Mouse (Mus musculus) embryo, embryonic 9.5 days (tissue): ENCODE measurements at regions not wholly inside any gene's neighbourhood (a gene's known extent, or its start where the extent isn't known, plus 50 kb on each side); places are given as distances from the start of the nearest gene placed in this dataset.

Source experiments
- DNase-seq: peaks from one replicate; pipeline ENCODE4 v3.0.0-alpha.2; 2017; ENCODE audit errors: extremely low spot score

DNA sequence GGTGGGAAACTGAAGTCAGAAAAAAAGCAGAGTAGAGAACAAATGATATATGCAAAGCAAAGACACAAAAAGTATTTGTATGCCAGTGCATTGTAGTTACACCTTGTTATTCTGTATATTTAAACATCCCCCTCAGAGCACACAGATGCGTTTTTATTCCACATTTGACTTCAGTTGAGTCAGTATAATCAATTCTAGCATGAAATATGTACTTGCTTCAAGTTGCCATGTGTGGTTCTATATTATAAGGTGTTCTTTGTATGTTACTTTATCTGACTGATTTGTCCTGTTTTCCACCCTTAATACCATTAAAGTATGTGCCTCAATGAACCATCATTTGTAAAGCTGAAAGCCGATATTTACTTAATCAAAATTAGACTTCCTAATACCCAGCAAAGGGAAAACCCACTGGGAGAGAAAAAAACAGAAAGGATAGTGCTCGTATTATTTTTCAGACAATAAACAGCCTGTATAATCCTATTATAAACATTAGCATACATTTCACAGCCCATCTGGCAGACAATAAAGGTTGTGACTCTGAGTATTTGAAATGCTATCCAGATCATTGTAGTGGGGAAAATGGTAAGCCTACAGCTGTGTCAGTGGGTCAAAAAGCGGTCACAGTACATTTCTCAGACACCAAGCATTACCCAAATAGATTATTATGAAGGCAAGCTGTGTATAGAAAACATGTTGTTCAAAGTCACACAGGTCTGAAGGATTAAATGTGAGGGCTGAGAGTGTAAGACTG is 189.1 kb upstream of the Bmp2 start:
- DNase-seq = no peak

- DNase-seq = no peak
Observed at GRCm38 (mm10) chr2:133371490-133372215, 180.3 kb upstream of the Bmp2 start.

GRCm38 (mm10) chr2:133373543-133373942 is 178.4 kb upstream of the Bmp2 start:
- DNase-seq = no peak

DNA sequence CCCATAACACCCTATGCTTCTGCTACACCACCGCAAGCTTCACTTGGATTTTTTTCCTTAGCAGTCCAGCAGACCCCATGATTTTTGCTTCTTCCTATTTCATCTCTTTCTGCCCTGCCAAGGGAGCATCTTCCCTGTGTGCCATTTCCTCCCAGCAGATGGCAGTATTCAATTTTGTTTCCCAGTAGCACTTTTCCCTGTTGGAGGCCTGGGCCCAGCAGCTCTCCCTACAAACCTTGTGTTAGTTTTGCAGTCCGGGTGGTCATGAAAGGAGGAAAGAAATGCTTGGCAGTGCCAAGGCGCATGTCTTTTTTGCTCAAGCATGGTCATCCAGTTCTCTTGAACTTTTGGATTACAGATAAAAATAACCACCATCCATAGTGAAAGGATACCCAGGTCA is 170.9 kb upstream of the Bmp2 start:
- peak; percentile 46 for DNase-seq

DNA sequence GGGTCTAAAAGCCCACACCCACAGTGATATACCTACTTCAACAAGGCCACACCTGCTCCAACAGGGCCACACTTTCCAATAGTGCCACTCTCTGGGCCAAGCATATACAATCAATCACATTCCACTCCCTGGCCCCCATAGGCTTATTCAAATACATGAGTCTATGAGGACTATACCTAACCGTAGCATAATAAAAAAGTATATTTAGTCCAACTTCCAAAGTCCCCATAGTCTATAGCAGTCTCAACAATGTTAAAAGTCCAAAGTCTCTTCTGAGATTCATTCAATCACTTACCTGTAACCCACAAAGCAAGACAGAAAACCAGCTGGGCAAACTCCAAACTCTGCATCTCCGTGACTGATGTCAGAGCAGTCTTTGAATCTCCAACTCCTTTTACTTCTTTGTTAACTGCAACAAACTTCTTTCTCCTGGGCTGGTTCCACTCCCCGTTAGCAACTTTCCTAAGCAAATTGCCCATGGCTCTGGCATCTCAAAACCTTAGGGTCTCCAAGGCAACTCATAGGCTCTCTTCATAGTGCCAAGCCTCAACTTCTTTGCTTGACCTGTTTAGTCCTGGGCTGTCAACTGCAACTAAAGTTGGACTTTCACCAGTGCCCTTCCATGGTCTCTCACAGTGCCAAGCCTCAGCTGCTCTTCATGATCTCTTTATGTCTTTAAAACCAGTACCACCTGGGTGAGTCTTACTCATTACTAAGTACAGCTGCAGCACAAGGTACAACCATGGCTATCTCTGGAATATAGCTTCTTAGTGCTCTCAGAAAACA is 168.6 kb upstream of the Bmp2 start:
- DNase-seq = no peak

DNA sequence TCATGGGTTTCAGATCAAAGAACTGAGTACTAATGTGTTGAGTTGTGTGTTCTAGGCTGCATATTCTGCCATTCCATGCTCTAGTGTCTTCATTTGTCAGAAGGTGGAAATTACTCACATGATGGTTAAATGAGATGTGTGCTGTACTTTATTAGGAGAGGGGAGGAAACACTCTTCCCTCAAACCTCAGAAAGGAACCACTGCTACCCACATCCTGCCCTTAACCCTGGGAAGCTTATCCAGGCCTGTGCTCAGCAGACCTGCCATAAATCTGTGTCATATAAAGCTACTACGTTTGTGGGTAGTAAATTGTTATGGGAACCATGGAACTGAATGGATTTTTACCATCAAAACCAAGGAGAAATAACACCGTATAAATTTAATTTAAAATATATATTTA is 166.7 kb upstream of the Bmp2 start:
- no peak for DNase-seq

DNA sequence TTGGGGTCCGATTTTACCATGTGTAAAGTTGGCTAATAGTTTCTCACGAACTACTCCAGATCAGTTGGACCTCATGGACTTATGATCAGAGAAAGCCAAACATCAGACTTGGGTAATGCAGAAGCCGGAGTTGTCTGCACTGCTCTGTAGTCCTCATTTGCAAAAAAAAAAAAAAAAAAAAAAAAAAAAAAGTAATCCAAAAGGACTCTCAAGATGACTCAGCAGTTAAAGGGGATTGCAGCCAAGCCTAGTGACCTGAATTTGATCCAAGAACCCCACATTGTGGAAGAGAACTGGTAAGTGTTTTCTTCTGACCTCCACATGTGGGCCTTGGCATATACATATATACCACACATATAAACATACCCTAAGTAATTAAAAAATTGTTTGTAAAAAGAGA is 164.6 kb upstream of the Bmp2 start:
- DNase-seq = no peak

- DNase-seq = no peak
Observed at GRCm38 (mm10) chr2:133392298-133392697, 159.7 kb upstream of the Bmp2 start.

- no peak for DNase-seq
Observed at GRCm38 (mm10) chr2:133397566-133397965, 154.4 kb upstream of the Bmp2 start.

- DNase-seq = no peak
Observed at GRCm38 (mm10) chr2:133399059-133399690, 152.8 kb upstream of the Bmp2 start.

DNA sequence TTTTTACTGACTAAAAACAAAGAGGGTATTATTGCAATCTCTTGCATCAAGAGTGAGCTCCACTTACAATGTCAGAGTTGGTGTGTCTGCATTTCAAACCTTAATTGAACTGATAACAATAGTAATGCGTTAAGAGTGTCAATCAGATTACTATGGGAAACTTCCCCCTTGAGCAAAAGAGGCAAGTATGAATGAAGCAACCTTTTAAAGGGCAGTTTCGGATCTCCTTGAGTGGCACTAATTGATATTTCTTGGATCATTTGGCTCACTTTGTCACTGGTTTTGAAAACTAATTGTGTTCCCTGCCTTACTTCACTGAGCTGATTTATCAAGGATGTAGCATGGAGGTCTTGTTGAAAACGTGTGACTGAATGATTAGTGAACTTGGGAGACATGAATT is 151.0 kb upstream of the Bmp2 start:
- no peak for DNase-seq

DNA sequence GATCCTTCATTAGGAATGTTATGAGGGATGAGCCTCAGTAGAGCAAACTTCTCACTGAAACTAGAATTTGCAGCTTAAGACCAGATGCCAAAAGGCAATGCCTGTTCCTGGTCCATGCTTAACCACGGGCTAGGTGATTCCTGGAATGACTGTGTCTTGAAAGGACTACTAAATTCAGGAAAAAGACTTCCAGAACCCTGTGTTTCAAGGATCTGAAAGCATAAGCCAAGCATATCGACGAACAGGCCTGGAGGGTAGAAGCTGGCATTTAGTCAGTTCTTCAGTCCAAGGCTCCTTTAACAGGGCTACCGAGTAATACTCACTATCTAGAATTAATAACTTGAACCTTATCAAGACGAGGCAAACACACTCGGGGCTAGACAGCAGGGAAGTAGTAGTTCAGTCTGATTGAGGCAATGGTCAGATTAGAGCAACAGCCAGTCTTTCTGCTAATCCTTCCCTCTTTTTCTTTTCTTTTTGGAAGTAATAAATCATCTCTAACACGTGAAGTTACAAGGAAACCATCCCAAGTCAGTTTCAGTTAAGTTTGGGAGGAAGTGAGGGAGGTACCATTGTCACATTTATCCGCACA is 134.9 kb upstream of the Bmp2 start:
- no peak for DNase-seq

DNA sequence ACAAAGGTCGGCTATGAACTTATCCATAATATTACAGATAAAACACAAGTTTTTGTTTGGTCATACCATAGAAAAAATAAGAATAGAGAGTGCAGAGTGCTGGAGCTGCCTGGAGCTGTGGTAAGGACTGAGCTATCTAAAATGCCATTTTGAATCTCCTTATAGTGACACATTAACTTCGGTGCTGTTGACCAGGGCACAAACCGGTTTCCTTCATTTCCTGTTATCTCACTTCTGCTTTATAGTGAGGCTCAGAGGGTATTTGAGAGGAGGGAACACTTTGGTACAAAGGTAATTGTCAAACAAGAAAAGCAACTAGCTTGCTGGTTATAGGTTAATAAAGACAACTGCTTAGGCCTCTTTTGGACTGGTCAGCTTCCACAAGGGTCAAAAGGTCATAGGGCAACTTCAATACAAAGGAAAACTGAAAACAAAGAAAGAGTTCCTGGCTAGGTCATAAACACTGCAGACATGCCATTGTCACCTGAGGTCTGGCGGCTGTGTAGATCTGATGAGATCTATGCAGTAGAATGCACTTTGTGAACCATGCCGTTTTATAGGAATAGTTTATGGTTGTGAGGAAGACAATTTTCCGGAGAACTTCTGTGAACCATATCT is 132.2 kb upstream of the Bmp2 start:
- DNase-seq = no peak

DNA sequence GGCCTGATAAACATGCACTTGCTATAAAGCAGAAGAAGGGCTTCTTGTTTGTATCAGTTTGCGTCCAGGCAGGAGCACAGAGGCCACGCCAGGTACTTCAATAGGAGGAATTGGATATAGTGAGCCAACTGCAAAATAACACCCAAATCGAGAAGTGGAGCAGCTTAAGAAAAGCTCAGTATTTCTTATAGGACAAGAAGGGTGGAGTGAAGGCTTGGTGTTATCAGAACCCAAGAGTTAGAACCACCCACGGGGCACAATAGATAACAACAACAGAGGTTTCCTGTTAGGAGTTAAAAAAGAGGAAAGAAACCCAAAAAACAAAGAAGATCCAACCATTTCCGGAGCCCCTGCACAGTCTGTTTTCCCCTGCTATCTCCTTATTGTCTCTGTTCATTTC is 126.4 kb upstream of the Bmp2 start:
- DNase-seq = no peak

DNA sequence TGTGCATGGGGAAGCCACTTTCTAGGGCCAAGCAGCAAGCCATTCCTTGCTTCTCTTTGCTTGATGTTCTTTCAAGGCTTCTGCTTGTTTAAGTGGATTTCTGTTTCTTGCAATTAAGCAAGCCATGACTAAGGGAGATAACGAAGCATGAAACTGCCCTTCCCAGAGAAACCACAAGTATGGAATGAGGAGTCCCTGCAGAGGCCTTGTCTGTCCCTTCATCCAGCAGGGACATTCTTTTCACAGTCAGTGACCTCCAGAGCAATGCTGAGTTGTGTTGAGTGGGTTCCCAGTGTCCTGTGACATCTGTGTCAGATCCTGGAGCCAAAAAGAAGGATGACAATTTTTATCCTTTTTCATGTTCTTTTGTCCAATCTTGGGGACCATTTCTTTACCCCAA is 124.9 kb upstream of the Bmp2 start:
- DNase-seq = no peak

DNA sequence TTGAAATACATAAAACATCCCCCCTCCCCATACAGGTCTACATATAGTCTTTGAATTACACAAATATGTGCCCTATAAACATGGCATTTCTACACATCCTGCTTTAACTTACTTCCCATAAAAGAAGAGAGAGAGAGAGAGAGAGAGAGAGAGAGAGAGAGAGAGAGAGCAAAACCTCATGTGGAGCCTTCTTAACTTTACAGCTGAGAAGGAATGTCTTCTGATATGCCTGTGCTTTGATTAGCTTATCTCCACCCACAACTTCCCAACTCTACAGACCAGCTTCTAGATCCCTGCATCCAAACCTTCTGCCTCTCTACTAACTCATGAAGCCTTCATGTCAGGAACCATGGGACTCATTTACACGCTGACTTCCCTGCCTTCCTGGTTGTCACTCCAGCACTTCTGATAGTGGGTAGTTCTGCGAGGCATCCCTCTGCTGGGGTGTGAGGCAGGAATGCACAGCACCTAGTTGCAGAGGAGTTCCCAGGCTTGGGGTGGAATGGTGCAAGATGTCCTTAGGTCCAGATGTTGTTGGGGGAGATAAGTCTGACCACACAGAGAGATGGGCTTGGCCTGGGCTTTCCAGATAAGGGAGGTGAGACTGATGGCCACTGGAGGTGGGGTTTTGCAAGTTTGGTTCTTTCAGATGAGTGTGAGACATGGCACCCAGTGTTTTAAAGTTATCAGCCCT is 122.4 kb upstream of the Bmp2 start:
- DNase-seq = no peak

DNA sequence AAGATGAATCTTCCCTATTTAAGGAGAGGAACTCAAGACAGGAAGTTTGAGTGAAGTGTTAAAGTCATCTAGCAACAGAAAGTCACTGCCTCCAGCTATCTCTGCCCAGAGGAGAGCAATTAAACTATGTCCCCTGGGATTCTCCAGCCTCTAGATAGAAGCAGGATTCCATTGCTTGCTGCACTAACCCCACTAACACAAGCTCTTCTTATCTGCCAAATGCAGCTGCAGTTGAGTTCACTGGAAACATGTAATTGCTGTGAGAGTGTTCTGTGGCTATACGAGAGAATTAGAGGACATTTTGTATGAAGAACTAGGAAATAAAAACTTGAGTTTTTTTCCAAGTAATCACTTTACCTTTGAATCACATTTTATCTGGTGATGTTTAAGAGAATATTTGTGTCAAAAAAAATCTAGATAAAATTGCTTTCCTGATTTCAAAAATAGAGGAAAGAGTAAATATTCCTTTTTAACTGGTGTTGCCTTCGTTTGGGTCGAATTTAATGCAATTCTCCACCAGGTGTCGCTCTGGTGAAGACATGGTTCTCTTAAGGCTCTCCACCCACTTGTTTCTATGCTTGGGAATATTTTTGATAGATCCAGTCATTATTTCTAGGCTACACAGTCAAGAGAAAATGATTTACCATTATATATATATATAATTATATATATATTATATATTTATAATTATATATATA is 121.1 kb upstream of the Bmp2 start:
- DNase-seq = no peak

- DNase-seq = no peak
Observed at GRCm38 (mm10) chr2:133432141-133432813, 119.7 kb upstream of the Bmp2 start.
